Mouse (Mus musculus) liver, adult (tissue): ENCODE results near the gene Maml3.

Source experiments
- GATA4 ChIP-seq: IDR thresholded peaks from 2 replicates; pipeline ENCODE4 v1.6.1; 2014; ENCODE audit warnings: mild to moderate bottlenecking, low read length; ENCODE audit not compliant: insufficient replicate concordance

Gene Maml3

DNA sequence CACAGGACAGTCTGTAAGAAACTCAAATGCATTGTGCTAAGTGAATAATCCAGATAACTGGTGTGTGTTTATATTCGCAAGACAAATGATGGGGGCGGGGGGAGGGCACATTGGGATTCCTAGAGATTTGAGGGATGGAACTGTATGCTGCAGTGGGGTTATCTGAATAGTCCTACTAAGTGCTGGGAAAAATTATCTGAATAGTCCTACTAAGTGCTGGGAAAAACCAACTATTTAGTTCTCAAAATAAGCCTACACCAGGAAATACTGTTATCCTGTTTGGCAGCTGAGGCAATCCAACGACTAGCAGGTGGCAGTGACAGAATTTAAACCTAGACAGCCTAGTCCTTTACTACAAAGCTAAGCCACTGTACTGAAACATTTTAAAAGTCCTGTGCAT is 62.2 kb downstream of the Maml3 start:
- no peak for TF ChIP-seq GATA4

GRCm38 (mm10) chr3:52039958-52040357 is 64.9 kb downstream of the Maml3 start:
- no peak for TF ChIP-seq GATA4

GRCm38 (mm10) chr3:52037260-52037659 is 67.6 kb downstream of the Maml3 start:
- TF ChIP-seq GATA4: no peak

DNA sequence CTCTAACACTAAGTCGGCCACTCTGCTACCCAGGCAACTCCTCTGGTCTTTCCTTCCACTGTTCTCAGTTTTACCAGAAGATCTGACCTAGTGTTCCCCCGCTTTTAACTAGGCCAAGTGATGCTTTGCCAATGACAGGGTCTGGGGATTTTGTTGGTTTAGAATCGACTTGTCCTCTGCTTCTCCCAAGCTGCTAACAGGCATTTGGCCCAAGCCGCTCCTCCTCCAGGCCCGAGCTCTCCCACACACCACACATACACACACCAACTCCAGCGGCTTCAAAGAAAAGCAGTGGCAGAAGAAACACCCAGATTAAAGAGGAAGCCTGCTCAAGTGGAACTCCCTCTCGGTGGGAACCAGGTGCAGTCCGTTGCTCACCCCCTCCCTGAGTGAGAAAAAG is 69.5 kb downstream of the Maml3 start:
- TF ChIP-seq GATA4: no peak

GRCm38 (mm10) chr3:52033857-52034588 is 70.9 kb downstream of the Maml3 start:
- TF ChIP-seq GATA4: no peak

DNA sequence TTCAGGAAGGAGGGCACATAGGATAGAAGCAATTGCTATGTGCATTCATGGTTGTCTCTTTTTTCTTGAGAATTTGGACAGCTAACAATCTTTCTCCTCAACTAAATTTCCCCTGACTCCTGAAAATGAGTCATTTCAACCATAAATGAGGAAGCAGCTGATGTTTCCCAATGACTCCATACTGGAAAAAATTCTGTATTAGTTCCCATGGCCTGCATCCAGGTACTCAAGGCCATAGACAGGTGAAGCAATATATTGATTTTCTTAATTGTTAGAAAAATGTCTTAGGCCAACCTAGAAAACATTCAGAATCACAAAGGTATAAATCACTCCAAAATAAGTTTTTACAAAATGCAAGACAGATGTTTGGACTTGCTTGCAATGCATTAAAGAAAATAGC is 73.5 kb downstream of the Maml3 start:
- TF ChIP-seq GATA4: no peak

GRCm38 (mm10) chr3:52030114-52030513 is 74.8 kb downstream of the Maml3 start:
- TF ChIP-seq GATA4: no peak

DNA sequence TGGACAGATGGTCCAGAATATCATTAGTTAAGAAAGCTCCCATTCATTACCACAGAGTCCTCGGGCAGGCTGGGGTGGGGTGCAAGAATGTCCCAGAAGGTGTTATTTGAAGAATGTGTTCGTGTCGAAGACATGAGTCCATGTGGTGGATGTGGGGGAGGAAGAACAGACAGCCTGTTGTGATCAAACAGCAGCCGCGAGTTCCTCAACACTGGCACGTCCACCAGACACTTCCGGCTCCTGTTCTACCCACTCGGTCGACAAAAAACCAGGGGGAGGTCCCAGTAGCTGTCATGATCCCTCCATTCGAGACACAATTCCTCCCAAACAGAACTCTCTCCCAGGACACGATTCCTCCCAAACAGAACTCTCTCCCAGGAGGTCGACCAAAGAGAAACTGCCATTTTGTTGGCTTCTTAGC is 75.2 kb downstream of the Maml3 start:
- no peak for TF ChIP-seq GATA4

- TF ChIP-seq GATA4: no peak
Observed at GRCm38 (mm10) chr3:52027972-52028371, 76.9 kb downstream of the Maml3 start.

DNA sequence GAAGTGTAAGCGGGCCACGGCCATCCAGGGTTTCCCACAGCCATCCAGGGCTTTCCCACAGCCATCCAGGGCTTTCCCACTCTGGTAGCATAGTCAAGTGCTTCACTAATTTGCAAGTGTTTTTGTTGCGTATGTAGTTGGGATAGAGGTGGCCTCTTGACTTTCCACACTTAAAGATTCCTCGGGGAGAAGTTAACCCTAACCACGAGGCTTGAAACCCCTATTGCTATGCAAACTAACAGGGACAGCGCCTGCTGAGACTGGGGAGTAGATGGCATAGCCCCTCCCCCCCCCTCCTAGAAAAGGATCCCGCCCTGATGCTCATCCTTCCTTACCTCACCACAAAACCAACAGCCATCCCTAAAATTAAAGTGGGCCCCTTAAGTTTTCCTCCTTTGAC is 82.4 kb downstream of the Maml3 start:
- no peak for TF ChIP-seq GATA4

- TF ChIP-seq GATA4: no peak
Observed at GRCm38 (mm10) chr3:52018103-52018439, 86.8 kb downstream of the Maml3 start.

- no peak for TF ChIP-seq GATA4
Observed at GRCm38 (mm10) chr3:52017439-52018102, 87.3 kb downstream of the Maml3 start.

DNA sequence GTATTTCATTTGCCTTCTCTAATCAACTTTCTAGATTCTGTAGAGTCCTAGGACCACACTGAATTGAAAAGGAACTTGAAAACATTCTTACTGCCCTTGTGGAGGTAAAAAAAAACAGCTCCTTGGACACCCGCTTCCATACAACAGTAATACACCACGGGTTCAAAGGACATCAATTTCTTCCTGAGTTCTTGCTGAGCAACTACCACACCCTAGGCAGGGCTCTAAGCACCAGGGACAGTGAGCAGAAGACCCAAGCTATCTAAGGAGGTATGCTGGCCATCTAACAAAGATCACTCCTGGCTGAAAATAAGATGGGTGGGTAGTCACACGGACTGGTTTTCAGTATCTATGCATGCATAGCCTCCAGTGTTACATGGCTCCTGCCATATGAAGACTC is 88.7 kb downstream of the Maml3 start:
- TF ChIP-seq GATA4: no peak

GRCm38 (mm10) chr3:52015556-52015955 is 89.3 kb downstream of the Maml3 start:
- TF ChIP-seq GATA4: no peak

GRCm38 (mm10) chr3:52011032-52011710 is 93.7 kb downstream of the Maml3 start:
- no peak for TF ChIP-seq GATA4

GRCm38 (mm10) chr3:52009321-52009720 is 95.6 kb downstream of the Maml3 start:
- TF ChIP-seq GATA4: no peak
